Mouse (Mus musculus) common myeloid progenitor, adult 5-6 weeks (primary cell): ENCODE data around the gene BC034090. TPM values are rescaled to one million over a fixed set of nuclear protein-coding genes. Genes with fewer than 3 reads are reported as not detected.
"Not testable (repeated sequence)": the region's sequence is repeated elsewhere in the genome, so short reads cannot be mapped to it uniquely, and the experiment has no call there.

Experiments
- ATAC-seq: replicated peaks from 2 replicates; pipeline ENCODE4 v1.8.0; 2016; ENCODE audit warnings: low read depth, mild to moderate bottlenecking, moderate TSS enrichment, inconsistent platforms; ENCODE audit not compliant: poor library complexity, severe bottlenecking
- total RNA-seq: library from RNA; stranded (forward); fragments of 200-1000, 187-1606 nt; gene quantifications from 2 replicates; pipeline ENCODE4 v1.2.3, GENCODE M21; 2017

The BC034090 gene
- total RNA-seq: not detected in 2 replicates

GRCm38 (mm10) chr1:155243797-155244770 lies at the start of gene BC034090:
TSS of gene BC034090 (minus strand) at chr1:155244444.
- peak; percentile 62 for ATAC-seq

GRCm38 (mm10) chr1:155293446-155293845 lies 49.2 kb upstream of the BC034090 start:
- peak; percentile 98 for ATAC-seq

GRCm38 (mm10) chr1:155289411-155289810 lies 45.2 kb upstream of the BC034090 start:
- ATAC-seq: no peak

GRCm38 (mm10) chr1:155288033-155288432 lies 43.8 kb upstream of the BC034090 start:
- no peak for ATAC-seq

- peak; percentile 65 for ATAC-seq
Observed at GRCm38 (mm10) chr1:155283808-155284207, 39.6 kb upstream of the BC034090 start.

- peak; percentile 93 for ATAC-seq
Observed at GRCm38 (mm10) chr1:155281003-155281793, 37.0 kb upstream of the BC034090 start.

GRCm38 (mm10) chr1:155280306-155280705 lies 36.1 kb upstream of the BC034090 start:
- no peak for ATAC-seq

GRCm38 (mm10) chr1:155276381-155277033 lies 32.3 kb upstream of the BC034090 start:
- no peak for ATAC-seq

GRCm38 (mm10) chr1:155275793-155276192 lies 31.5 kb upstream of the BC034090 start:
- no peak for ATAC-seq

- no peak for ATAC-seq
Observed at GRCm38 (mm10) chr1:155274976-155275375, 30.7 kb upstream of the BC034090 start.

GRCm38 (mm10) chr1:155272953-155273352 lies 28.7 kb upstream of the BC034090 start:
- ATAC-seq: peak; percentile 98

GRCm38 (mm10) chr1:155262496-155262895 lies 18.3 kb upstream of the BC034090 start:
- not testable (repeated sequence) for ATAC-seq

GRCm38 (mm10) chr1:155254309-155254708 lies 10.1 kb upstream of the BC034090 start:
- ATAC-seq: no peak

- no peak for ATAC-seq
Observed at GRCm38 (mm10) chr1:155253126-155253525, 8.9 kb upstream of the BC034090 start.

- peak; percentile 77 for ATAC-seq
Observed at GRCm38 (mm10) chr1:155252631-155253121, 8.4 kb upstream of the BC034090 start.

GRCm38 (mm10) chr1:155251596-155251995 lies 7.4 kb upstream of the BC034090 start:
- ATAC-seq: no peak

- no peak for ATAC-seq
Observed at GRCm38 (mm10) chr1:155250531-155251135, 6.4 kb upstream of the BC034090 start.

GRCm38 (mm10) chr1:155249896-155250295 lies 5.7 kb upstream of the BC034090 start:
- no peak for ATAC-seq

GRCm38 (mm10) chr1:155248041-155248440 lies 3.8 kb upstream of the BC034090 start:
- ATAC-seq: no peak

GRCm38 (mm10) chr1:155247441-155247840 lies 3.2 kb upstream of the BC034090 start:
- no peak for ATAC-seq
